Mouse (Mus musculus): ENCODE results near the gene Crlf2.

The Crlf2 gene

DNA sequence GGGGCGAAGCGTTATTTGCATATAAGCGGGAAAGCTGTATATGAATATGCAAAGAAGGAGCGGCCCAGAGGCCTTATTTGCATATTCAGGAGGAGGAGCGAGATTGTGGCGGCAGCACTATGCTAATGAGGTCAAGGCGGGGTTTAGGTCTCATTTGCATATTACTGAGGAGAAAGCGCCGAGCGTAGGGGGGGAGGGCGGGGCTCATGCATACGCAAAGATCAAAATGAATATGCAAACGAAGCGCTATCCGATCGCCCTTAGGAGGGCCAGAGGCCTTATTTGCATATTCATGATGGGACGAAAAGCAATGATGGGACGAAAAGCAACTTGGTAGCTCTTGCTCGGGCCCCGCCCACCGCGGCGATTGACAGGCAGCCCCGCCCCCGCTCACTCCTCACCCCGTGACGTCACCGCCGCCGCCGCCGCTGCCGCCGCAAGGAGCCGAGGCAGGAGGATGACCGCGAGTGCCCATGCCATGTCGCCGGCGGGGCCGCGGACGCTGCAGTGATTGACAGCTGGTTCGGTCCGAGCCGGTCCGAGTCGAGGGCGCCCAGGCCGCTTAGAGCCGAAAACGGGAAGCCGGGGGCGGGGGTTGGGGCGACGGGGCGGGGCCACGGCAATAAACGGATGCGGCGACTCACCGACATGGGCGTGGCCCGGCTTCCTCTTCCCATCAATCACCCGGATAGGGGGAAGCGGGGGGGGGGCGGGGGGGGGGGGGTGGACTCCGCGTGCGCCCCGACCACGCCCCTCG is at the start of gene Crlf2:
TSS of gene Crlf2 (minus strand) at position 590 of the 757 bp plus-strand sequence.
- peak; percentile 93 to 95 for DNase-seq (ENCODE audit: low spot score in 2 of 2)

GRCm38 (mm10) chr5:109602585-109602984 is 43.8 kb upstream of the Crlf2 start:
- DNase-seq (ENCODE audit: low spot score in 2 of 2), result no peak

DNA sequence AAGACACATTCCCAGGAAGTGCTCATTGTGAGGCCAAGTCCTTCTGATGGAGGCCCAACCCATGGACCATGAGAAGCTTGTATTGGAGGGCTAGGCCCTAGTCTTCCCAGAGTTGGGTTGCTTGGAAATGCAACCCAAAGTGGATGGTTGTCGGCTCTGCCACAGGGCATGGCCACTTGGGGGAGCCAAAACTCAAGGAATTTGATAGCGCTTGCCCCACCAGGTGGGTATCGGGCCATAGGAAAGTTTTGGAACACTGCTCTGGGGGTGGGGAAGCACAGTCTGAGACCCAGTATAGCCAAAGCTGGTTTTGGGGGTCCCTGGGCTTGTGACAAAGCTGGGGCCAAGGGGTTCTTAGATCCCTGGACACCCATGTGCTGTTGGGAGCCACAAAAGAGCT is 42.3 kb upstream of the Crlf2 start:
- DNase-seq (ENCODE audit: low spot score in 2 of 2), result no peak

- DNase-seq (ENCODE audit: low spot score in 2 of 2), result no peak
These were observed 40.1 kb upstream of the Crlf2 start for GRCm38 (mm10) chr5:109598876-109599275.

GRCm38 (mm10) chr5:109596647-109597046 is 37.9 kb upstream of the Crlf2 start:
- DNase-seq (ENCODE audit: low spot score in 2 of 2), result no peak

- DNase-seq (ENCODE audit: low spot score in 2 of 2), result no peak
These were observed 4.0 kb upstream of the Crlf2 start for GRCm38 (mm10) chr5:109562829-109563228.

- DNase-seq (ENCODE audit: low spot score in 2 of 2), result no peak
These were observed 398 bp upstream of the Crlf2 start for GRCm38 (mm10) chr5:109559191-109559590.

- DNase-seq (ENCODE audit: low spot score in 2 of 2), result no peak
These were observed 730 bp downstream of the Crlf2 start for GRCm38 (mm10) chr5:109558123-109558403.

- peak; percentile 98 for DNase-seq (ENCODE audit: low spot score in 2 of 2)
These were observed 1.3 kb downstream of the Crlf2 start for GRCm38 (mm10) chr5:109557321-109558122.

DNA sequence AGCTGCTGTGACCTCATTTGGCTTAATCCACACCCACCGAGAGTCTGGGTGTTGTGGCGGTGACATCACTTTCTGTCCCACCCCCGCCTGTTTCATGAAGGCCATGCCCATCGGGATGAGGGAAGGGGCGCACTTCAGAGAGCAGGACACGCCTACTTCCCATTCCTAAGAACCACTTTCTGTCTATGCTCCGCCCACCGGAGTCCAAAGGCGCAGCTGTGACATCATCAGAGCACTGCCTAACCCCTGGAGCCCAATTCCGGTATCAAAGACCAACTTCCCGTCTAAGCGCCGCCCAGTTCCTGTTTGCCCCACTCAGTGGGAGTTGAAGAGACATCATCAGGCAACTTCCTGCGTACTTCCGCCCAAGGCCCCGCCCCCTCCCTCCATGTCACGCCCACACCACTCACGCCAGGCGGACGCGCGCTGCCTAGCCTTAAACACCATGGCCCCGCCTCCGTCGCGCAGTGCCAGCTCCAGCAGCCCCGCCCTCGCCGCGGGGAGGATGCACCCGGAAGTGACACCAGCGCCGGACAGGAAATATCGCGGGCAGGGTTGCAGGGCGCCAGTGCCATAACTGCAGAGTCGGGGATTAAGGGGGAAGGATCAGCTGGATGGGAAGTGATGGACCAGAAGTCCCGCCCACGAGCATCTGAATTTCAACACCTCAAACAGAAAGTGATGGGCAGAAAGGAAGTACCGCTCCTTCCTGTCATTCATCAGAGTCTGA is 2.0 kb downstream of the Crlf2 start:
- peak; percentile 96 for DNase-seq (ENCODE audit: low spot score in 2 of 2)

DNA sequence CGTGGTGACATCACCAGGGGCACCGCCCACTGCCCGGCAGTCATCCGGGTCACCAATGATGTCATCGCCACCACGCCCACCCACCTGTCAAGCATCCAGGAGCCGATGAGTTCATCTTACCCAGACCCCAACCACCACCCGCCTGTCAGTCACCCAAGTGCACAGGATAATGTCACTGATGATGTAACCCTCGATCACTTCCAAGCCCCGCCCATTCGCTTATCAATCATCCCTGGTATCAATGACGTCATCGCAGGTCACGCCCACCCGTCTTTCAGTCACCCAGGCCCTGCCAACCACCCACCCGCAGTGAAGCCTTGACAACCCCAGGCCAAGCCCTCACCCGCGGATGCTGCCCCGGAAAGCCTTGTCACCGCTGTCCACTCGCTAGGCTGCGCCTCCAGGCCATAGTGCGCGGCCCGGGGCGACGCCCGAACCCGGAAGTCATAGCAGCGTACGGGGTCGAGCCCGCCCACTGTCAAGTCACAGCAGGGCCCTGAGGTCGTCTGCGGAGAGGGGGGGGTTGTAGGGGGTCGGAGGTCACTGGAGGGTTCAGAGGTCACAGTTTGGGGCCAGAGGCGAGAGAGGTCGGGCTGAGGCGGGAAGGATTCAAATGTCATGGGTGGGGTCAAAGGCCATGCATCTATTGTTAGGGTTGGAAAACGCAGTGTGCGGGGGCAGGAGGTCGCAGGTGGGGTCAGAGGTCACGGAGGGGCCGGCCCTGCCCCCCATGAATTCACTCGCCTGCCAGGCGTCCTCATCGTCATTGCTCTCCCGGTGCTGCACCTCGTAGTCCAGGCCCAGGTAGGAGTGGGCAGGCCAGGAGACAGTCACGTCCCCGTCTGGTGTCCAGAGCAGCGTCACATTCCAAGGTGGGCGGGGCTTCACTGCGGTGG is 2.9 kb downstream of the Crlf2 start:
- peak in 1 of 2 experiments; percentile 49 for DNase-seq (ENCODE audit: low spot score in 2 of 2)

DNA sequence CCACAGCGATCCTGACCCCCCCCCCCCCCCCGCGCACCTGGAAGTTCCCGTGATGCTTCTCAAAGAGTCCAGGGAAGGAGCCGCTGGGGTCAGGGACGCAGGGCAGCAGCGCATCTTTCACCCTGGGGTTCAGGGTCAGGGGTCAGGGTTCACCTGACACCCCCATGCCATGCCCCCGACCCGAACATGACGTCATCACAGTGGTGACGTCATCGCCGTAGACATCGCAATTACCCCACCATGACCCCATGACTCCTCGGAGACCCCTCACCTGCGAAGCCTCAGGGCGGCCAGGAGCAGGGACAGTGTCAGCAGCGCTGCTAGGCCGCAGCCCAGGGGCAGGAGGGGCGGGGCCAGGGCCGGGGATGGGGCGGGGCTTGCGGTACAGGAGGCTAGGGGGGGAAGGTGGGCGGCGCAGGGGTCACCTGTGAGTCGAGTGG is 3.5 kb downstream of the Crlf2 start:
- peak in 1 of 2 experiments; percentile 13 for DNase-seq (ENCODE audit: low spot score in 2 of 2)

DNA sequence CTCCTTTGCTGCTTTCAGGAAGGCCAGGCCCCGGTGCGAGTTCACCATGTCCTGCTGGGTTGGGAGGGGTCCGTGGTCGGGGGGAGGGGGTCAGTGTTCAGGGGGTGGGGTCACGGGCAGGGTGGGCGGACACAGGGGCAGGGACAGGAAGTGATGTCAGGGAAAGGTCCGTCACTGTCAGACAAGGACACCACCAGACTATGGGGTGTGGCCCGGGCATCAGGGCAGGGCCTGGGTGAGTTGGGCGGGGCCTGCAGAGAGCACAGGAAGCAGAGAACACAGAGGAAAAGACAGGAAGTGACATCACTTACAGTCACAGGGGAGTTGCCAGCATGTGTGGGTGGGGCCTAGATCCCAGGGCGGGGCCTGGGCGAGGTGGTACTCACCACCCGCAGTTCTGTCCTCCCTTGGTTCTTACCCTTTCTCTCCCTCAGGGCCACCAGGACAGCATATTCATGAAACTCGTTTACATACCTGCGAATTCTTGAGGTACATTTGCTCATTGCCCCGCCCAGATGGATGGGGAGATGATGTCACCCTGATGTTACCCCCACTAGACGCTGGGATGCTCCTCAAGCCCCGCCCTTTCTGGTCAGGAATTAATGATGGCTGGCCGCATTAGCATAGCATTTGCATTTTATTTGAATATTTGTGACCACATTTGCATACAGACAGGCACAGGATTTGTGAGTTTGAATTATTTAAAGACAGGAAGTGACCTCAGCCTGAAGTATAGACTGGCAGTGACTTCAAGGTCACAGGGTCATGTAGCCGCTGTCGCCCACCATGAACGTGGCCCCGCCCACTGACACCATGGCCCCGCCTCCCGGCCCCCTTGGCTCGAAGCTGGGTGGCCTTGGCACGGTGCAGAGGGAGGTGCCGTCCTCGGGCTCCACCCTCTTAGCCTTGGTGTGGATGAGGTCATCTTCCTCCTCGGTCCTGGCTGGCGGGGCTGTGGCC is 4.4 kb downstream of the Crlf2 start:
- no peak for DNase-seq (ENCODE audit: low spot score in 2 of 2)

- DNase-seq (ENCODE audit: low spot score in 2 of 2), result no peak
These were observed 5.4 kb downstream of the Crlf2 start for GRCm38 (mm10) chr5:109553160-109553930.

DNA sequence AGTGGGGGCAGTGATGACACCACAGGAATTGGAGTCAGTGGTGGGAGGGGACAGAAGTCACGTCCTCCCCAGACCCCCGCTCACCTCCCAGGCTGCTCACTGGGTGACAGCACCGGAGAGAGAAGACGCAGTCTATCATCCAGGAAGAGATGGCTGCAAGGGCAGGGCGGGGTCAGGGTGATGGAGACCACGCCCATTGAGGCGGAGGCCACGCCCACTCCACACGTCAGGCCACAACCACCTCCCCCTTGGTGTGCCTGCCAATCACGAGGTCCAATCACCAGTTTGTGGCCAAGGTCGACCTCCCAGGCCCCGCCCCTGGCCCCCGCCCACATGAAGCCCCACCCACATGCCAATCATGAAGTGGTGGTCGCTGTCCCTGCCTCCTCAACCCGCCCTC is 6.3 kb downstream of the Crlf2 start:
- DNase-seq (ENCODE audit: low spot score in 2 of 2), result no peak

GRCm38 (mm10) chr5:109552116-109552515 is 6.7 kb downstream of the Crlf2 start:
- DNase-seq (ENCODE audit: low spot score in 2 of 2), result no peak

DNA sequence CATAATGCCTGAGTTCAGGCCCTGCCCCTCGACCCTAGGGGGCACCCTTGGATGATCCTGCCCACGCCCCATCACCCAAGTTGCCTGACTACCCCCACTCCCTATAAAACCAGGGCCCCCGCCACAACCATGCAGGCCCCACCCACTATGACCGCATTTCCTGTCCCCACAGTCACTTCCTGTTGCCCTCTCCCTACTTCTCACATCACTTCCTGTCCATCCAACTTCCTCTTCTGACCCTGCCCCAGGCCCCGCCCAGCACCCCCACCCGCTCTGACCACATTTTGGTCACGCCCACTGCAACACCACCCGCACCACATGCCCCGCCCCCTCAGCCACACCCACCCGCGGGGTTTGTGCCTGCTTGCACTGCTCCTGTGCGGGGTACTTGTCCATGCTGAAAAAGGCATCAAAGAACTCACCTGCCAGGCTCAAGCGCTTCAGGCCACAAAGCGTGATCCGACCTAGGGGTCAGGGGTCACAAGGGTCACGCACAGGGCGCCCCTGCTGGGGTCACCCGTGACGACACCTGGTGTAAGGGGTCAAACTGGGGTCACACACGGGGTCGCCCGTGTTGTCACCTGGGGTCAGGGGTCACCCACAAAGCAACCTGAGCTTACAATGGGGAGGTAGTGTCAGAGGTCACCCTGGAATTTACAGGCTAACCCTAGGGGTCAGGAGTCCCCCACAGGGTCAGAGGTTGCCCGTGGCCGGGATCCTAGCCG is 7.6 kb downstream of the Crlf2 start:
- DNase-seq (ENCODE audit: low spot score in 2 of 2), result no peak

DNA sequence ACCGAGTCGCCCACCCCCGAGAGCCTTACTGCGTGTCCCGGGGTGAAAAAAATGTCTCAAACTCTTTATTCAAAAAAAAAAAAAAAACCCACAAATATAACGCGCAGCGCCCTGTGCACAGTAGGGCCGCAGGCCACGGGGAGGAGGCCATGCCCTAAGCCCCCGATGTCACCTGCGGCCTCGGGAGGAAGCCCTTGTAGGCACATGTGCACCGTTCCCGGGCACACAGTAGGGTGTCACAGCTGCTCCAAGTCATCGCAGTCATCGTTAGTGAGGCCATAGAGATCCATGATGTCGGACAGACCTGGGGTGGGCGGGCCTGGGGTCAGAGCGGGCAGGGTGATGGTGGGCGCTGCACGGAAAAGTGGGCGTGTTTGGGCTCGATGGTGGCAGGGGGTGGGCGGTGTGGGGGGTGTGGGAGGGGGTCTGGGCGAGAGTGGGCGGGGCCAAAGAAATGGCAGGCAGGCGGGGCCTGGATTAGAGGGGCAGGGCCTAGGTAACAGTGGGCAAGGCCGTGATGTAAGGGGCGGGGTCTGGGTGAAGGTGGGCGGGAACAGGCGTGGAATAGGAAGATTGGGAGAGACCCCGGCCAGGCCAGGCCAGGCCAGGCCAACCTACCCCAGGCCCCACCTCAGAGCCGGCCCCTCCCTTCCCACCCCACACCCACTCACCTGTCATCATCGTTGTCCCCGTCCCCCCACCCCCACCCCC is 8.4 kb downstream of the Crlf2 start:
- no peak for DNase-seq (ENCODE audit: low spot score in 2 of 2)

Data from right cerebral cortex, postnatal 36 days (tissue).